Mouse (Mus musculus) T-cell, adult 2 months (primary cell): ENCODE results near the gene Zfp423.

ENCODE experiments used
- DNase-seq: peaks from one replicate; pipeline ENCODE4 v3.0.0; 2022; ENCODE audit warnings: low spot score

Gene Zfp423

GRCm38 (mm10) chr8:87835411-87835821 lies 124.0 kb downstream of the Zfp423 start:
- no peak for DNase-seq

DNA sequence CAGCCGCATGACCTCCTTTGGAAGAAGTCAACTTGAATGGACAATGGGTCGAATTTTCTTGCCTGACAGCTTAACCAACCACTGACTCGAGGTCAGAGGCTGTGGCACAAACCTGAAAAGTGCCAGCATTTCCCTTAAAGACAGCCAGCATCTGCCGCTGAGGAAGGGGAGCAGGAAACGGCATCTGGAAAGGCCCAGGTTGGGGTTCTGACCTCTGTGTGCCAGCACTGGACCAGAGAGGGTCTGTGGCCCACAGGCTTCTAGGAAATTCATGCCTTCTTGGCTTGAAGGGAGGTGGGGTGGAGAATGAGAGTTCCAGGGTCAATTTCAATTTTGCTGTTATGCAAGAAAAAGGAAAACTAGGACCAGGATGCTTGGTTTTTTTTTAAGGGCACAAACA lies 124.7 kb downstream of the Zfp423 start:
- DNase-seq: no peak

DNA sequence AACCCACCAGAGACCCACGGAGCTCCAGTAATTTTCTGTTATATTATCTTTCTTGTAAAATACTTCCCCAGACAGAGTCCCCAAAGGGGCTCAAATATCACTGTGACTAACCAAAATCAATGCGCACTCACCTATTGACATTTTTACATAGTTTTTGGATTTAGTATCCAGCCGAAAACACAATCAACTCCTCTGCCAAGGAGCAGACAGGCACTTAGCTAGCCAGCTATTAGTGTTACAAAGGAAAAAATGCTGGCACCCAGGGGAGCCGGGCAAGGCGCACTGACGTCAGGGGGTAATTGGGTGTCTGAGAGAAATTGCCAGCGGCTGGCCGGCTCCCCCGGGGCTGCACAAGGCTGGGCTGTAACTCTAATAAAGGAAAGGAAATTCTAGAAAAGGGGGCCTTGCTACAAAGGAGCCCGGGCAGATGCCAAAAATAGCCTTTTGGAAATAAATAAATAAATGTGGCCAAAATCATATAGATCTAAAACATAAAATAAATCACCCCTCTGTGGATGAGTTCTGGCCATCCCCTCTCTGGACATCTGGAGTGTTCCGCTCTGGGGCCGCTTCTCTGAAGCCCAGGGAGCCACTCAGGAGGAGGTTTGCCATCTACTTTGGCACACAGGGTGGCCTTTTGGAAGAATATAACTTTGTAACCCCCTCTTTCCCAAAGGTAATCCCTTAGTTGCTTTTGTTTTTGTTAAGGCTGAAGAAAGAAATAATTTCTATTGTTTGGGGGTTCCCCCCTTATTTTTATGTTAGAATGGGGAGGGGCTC lies 125.4 kb downstream of the Zfp423 start:
- DNase-seq: no peak

DNA sequence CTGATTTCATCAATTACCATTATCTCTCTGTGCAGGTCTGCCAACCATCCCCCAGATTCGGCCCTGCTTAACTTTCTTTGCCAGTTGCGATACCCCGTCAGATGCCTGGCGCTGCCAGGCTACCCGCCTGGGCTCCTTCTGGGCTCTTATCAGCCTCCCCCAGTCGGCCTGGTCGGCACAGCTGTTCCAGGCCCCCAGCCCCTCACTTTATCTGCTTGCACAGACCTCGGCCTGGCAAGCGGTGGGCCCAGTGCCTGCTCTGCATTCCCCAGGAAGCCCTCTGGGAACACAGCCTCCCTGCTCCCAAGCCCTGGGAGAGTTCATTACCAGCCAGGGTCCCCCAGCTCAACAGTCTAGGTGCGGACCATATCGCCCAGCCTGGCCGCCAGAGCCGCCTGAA lies 126.1 kb downstream of the Zfp423 start:
- DNase-seq: no peak

GRCm38 (mm10) chr8:87832381-87833325 lies 126.7 kb downstream of the Zfp423 start:
- DNase-seq: no peak

- no peak for DNase-seq
Measured at GRCm38 (mm10) chr8:87831567-87831966, 127.8 kb downstream of the Zfp423 start.

- DNase-seq: no peak
Measured at GRCm38 (mm10) chr8:87831116-87831515, 128.3 kb downstream of the Zfp423 start.

DNA sequence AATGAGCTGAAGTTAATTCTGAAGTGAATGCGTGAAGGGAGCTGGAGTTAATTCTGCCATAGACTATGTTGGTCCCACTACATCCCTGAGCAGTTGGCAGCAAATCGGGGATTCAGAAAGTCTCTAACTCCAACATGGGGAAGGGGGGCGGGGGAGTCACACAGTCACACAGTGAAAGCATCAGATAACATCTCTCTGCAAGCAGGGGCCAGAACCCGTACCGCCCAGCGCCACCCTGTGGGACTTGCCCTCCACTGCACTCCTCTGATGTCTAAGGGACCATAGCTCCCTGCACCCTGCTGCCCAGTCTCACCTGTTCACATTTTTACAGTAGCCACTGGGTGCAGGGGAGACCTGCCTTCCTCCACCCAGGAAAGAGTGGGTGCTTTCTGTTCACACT lies 129.2 kb downstream of the Zfp423 start:
- DNase-seq: no peak

DNA sequence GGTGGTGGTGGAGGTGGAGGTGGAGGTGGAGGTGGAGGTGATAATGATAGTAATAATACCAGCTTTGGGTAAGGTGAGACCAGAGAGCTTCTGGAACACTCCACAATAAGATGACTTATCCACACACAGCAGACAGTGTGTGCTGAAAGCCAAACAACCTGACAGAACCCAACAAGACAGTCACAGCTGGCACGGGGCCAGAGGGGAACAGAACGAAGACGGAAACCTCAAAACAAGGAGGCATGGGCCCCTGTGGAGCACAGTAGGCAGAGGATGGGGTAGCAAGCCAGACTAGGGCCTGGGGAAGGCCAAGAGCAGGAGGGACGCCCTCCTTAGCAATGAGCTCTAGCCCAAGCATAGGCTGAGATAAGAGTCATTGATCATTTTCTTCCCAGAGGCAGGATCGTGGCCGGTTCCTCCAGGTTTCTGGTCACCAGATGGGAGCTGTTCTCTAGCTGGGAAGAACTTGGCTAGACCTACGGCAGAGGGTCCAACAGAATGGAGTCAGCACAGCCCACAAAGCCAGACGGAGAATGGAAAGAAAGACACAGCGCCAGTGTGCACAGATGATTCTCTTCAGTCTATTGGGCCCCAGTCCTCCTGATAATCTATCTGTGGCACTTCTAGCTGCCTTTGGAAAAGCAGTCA lies 133.3 kb downstream of the Zfp423 start:
- no peak for DNase-seq

DNA sequence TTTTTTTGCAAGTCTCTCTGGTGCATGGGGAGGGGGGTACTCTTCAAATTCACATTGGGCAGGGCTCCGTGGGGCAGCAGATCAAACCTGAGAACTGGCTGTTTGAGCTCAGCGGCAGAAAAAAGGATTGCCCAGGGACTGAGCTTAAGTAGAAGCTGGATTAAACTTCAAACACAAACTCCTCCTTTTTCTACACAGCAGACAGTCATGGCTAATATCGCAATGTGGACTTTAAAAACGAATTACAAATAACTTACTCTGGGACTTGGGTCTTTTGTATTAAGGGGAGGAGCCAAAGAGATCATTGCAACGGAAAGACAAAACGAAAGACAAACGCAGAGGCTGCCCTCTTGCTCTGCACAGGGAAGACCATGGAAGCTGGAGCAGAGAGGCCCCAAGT lies 136.2 kb downstream of the Zfp423 start:
- no peak for DNase-seq

GRCm38 (mm10) chr8:87822690-87823089 lies 136.7 kb downstream of the Zfp423 start:
- no peak for DNase-seq

GRCm38 (mm10) chr8:87822175-87822574 lies 137.2 kb downstream of the Zfp423 start:
- DNase-seq: no peak

- no peak for DNase-seq
Measured at GRCm38 (mm10) chr8:87821655-87822054, 137.7 kb downstream of the Zfp423 start.

DNA sequence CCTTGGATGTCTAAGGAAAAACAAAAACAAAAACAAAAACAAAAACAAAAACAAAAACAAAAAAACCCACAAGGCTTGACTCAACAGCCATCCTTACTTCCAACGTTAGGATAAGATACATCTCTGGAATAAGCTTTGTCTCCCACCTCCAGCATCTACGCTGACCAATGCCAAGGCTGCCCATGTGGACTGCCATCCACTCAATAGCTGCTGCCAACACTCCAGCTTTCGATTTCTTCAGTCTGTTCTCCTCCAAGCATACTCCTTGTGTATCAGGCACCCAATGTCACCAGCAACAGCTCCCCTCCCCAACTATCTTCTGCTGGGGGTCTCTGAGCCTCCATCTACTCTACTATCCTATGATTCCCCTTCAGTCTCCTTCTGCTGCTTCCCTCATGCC lies 140.1 kb downstream of the Zfp423 start:
- DNase-seq: no peak

GRCm38 (mm10) chr8:87818506-87818905 lies 140.9 kb downstream of the Zfp423 start:
- DNase-seq: no peak

- no peak for DNase-seq
Measured at GRCm38 (mm10) chr8:87816141-87816540, 143.3 kb downstream of the Zfp423 start.

DNA sequence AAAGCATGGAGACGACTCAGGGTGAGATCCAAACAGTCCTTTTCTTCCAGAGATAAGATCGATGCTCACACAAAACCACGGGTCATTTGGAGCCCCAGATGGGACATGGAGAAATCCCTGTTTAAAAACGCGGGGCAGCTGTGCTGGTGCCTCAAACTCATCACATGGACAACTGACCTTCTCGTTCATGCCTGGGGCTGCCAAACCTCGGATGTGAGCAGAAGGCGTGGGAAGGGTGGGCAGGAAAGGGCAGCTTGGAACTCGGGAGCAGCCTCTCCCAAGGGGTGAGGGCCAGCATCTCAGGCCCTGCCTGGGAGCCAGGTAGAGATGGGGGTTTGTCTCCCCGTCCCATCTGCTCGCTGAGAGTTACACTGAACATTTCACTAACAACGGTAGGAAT lies 146.7 kb downstream of the Zfp423 start:
- DNase-seq: no peak

DNA sequence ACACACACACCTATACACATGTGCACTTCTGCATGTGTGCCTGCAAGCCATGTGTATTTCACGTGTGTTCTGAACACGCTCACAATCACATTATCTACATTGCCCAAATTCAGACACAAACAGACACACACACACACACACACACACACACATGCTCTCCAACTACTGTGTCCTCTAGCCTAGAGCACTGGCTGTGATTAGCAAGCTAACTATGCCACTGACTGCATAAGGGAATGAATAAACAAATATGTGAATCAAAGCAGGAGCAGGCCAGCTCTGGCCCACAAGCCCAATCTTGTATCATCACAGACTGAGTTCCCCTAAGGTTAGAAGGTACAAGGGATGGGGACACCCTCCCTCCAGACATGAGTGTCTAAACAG lies 147.3 kb downstream of the Zfp423 start:
- DNase-seq: no peak

- no peak for DNase-seq
Measured at GRCm38 (mm10) chr8:87811399-87812068, 147.9 kb downstream of the Zfp423 start.

DNA sequence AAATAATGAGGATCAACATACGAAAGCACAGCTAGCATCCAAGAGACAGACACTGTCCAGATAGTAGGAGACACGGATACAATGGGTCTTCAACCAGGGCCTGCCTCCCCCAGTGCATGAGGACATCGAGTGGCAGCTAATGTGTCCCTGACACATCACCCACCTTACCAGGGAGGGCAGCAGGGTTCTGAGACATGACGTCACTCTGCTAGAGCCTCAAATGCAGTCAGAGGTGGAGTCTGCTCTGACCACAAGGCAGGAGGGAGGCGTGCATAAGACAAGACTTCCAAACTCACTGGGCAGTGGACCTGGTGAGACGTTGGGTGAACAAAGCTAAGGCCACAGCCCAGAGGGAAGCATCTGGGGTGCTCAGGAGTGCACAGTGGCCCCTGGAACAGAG lies 148.6 kb downstream of the Zfp423 start:
- DNase-seq: no peak

GRCm38 (mm10) chr8:87804327-87804900 lies 155.0 kb downstream of the Zfp423 start:
- DNase-seq: no peak

- no peak for DNase-seq
Measured at GRCm38 (mm10) chr8:87803437-87803836, 156.0 kb downstream of the Zfp423 start.
